Mouse (Mus musculus) mesoderm, embryonic 11.5 days (tissue): ENCODE results near the gene Prkag1.
"Not testable (repeated sequence)": the region's sequence is repeated elsewhere in the genome, so short reads cannot be mapped to it uniquely, and the experiment has no call there.

ENCODE experiments used
- DNase-seq: peaks from one replicate; pipeline ENCODE4 v3.0.0-alpha.2; 2012; ENCODE audit warnings: low read depth, low spot score

The Prkag1 gene

DNA sequence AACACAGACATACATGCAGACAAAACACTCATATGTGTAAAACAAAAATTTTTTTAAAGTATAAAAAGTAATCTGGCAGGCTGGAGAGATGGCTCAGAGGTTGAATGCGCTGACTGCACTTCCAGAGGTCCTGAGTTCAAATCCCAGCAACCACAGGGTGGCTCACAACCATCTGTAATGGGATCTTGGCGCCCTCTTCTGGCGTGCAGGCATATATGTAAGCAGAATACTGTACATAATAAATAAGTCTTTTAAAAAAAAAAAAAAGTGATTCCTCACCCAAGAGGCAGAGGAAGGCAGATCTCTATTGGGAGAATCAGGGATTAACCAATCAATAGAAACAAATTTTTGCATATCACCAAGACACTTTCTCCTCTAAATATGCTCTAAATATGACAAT, 7.9 kb downstream of the Prkag1 start:
- DNase-seq = no peak

DNA sequence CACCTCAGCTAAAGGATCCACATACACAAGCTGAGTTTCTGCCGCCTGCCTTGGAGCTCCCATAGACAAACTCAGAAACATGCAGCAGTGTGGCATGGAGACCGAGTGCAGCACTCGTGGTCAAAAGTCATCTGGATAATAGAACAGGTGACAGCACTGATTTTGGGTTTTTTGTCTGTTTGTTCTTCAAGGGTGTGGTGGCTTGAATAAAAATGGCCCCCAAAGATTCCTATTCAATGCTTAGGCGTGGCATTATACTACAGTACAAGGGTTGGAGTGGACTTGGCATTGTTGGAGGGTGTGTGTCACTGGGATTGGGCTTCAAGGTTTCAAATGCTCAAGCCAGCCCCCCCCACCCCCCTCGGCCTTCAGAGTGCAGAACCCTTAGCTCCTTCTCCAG, 9.2 kb downstream of the Prkag1 start:
- no peak for DNase-seq

DNA sequence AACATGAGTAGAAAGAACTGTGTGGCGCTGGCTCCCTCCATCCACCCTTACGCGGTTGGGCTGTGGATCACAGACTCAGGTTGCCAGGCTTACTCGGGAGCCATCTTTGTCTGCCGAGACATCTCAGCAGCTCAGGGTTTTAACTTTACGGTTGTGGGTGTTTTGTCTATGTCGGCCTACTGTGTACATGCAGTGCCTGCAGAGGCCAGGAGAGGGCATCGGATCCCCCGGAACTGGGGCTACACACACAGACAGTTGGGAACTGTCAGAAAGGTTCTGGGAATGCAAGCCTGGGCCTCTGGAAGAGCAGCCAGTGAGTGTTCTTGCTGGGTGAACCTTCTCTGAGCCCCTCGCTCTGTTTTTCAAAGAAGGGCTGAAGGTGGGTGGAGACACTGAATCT, 9.9 kb downstream of the Prkag1 start:
- DNase-seq = no peak

DNA sequence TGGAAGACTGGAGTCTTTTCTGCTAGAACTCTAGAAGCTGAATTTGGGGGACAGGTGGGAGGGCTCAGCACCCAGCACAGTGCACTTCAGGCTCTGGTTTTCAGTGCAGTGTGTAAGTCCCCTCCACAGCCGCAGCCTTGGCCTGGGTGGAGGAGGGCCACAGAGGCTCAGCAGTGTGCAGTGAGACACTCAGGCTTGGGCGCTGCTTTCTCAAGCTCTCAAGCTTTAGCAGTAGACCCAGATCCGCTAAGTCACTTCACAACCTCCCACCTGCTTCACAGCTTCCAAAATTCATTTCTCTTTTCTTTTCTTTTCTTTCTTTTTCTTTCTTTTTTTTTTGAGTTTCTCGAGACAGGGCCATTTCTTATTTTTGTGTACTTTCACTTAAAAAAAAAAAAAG, 10.4 kb downstream of the Prkag1 start:
- no peak for DNase-seq

DNA sequence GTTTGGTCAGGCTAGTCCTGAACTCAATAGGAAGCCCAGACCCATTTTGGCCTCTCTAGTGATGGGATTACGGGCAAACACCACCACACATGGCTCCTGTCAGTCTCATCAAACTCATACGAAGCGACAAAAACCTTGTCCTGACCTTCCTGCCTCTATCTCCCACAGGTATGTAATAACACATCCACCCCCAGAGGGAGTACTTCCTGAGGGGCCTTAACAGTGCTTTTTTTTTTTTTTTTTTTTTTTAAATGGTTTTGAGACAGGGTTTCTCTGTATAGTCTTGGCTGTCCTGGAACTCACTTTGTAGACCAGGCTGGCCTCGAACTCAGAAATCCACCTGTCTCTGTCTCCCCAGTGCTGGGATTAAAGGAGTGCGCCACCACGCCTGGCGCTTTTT, 13.2 kb downstream of the Prkag1 start:
- no peak for DNase-seq

DNA sequence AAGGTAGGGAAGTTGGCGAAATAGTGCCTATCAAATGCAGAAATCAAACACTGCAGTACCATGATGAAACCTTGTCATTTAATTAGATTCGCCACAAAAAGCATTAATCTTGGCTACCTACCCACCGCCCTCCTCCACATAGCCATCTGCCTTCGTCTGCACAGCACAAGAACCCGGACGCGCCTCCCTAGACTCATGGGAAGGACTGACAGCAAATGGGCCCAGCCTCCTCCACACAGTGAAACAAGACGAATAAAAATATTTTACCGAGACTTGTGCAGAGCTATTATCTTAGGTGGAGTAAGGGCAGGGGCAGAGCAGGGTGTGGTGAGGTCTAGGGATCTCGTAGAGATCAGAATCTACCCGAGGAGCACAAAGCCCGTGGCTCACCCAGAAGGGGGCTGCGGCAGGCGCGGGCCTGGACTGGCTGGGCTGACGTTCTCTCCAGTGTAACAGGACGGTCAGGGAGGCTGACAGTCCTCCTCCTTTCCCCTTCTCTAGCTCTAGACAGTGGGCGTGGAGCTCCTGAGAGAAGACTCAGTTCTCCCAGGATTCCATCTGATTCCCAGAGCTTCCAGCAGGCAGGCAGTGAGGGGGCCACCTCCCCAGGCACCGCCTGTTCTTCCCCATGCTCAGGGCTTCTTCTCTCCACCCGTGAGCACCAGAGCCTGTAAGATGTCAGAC, 18.4 kb downstream of the Prkag1 start:
- no peak for DNase-seq

DNA sequence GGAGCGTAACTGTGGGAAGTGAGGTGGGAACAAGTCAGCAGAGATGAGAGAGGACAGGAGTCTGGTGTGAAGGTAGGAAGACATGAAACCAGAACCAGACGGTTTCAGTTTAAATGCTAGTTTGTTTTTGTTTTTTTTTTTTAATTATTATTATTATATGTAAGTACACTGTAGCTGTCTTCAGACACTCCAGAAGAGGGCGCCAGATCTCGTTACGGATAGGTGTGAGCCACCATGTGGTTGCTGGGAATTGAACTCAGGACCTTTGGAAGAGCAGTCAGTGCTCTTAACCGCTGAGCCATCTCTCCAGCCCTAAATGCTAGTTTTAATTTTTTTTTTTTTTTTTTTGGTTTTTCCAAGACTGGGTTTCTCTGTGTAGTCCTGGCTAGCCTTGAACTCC, 21.1 kb downstream of the Prkag1 start:
- DNase-seq = not testable (repeated sequence)

DNA sequence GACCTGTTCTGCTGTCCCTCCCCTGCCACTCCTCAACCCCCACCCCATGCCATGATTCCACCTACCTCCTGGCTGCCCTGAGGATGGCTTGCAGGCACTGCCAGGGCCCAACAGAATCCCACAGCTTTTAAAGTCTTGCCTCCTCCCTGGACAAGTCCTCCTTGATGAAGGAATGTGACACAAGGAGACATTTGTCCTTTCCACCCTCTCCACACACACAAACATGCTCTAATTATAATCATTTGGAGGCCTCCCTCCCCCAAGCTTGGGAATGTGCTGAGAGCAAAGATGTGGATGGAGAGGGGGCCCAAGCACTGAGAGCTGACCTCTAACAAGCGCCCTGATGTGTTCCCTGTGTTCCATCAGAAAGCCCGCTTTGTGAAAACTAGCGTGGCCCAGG, 21.9 kb downstream of the Prkag1 start, which contains the start of gene Ddn:
TSS of gene Ddn (minus strand) at position 101 of the 400 bp plus-strand sequence.
- DNase-seq = no peak

DNA sequence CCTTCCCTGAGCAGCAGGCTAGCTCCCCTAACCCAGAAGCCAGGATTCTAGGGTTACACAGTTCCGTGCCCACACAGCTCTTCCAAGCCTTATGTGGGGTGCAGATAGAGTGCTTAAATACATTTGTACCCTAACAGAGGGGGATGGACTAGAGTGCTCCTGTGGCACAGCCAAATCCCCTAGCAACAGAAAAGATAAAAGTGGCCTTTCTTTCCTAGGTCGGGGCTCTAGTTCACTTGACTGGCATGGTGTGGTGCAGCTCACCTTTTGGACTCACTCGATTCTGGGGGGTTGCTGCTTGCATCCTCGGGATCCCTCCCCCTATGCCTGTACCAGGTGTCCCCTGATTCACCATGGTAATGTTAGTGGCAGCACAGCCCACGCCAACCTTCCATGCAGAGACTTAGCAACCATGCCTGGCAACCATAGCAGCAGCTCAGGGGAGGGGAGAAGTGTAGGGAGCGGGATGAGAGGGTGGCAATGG, 22.6 kb downstream of the Prkag1 start:
- DNase-seq = no peak

DNA sequence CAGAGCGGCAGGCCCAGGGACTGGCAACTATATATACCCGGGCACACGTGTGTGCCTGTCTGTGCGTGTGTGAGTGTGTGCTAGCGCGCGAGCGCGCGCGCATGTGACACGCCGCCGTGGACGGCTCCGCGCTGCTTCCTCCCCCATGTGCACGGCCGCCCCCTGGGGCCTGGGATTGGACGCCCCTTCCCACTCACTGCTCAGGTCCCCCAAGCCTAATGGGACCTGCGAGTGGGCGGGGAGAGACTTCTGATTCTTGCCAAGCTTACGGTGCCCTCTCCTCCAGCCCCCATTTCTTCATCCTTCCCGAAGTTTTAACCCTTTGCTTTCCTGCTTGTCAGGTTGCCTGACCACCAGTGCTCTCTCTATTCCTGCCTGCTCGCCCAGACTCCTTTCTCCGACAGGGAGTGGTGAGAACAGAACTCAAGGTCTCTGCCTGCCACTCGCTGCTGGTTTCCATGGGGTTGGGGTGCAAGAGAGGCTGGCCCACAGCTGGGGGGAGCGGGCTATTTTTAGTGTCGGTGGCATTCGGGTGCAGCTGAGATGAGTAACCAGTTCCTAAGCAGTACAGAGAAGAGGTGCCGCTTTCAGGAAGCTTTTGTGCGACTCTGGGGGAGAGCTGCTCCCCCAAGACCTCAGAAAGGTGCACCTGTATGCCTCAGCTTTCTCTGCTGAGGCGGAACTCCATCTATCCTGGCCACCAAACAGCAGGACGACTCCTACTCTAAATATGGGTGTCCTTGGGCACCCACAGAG, 23.2 kb downstream of the Prkag1 start:
- DNase-seq = no peak

DNA sequence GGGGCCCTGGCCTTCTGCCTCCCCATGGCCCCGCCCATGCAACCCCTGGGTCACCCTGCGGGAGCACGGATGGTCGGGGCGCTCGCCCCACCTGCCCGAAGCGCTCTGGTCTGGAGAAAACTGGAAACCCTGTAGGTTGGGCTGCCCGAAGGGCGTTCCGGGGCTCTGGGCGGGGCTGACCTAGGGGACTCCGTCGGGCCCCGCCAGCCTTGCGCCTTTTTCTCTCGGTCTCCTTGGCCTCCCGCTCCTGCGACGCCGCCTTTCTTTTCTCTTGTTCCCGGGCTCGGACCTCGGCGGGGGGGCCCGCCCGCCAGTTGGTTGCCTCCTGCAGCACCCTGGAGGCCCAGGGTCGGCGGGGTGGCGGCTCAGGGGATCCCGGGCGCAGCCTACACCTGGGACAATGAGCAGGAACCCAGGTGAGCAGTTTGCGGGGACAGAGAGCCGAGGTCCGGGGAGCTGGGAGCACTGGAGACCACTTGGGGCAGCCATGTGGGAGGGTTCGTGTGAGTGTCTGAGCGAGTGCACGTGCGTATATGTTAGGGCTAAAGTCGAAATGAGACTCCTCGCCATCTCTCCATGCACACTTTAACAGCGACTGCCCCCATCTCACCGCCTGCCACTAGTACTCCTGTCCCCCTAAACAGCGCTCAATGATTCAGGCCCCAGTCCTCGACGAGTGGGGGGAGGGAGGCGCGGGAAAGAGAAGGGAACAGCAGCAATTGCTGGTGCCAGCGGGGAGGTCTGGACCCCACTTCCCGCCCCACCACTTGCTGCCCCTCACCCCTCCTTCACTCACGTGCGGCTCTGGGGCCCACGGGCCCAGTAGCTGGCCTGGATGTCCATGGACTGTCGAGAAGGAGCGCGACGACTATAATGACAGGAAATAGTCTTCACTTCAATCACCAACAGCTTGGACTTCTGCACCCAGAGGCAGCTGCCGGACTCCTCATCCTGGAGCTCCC, 24.2 kb downstream of the Prkag1 start:
- no peak for DNase-seq

DNA sequence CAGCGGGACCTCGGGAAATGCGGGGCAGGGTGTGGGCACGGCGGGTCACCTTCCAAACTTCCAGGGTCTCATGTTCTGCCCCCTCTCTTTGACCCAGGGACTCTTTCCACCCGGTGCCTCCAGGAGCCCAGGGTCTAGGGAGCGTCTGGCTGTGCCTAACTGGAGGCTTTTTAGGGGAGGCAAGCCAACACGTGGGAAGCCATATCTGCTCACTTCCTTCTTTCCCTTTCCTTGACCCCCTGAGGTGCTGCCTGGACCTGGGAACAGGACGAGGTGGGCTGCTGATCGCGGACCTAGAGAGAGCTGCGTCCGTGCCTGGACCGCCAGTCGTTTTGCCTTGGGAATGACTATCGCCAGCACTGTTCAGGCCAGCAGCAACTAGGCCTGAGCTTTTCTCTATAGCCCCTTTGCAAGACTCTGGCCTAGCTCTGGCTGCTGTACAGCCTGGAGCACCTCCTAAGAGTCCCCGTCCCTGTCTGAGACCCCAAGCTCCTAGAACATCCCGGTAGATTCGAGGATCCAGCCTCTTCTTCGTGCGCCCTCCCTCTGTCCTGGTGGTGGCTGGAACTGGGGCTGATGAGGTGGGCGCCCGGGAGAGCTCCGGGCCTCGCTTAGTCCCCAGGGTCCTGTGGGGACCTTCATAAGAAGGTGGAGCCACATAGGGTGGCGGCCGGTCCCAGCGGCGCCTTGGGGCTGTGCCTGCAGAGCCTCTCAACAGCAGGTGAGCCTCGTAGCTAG, 25.1 kb downstream of the Prkag1 start:
- no peak for DNase-seq

DNA sequence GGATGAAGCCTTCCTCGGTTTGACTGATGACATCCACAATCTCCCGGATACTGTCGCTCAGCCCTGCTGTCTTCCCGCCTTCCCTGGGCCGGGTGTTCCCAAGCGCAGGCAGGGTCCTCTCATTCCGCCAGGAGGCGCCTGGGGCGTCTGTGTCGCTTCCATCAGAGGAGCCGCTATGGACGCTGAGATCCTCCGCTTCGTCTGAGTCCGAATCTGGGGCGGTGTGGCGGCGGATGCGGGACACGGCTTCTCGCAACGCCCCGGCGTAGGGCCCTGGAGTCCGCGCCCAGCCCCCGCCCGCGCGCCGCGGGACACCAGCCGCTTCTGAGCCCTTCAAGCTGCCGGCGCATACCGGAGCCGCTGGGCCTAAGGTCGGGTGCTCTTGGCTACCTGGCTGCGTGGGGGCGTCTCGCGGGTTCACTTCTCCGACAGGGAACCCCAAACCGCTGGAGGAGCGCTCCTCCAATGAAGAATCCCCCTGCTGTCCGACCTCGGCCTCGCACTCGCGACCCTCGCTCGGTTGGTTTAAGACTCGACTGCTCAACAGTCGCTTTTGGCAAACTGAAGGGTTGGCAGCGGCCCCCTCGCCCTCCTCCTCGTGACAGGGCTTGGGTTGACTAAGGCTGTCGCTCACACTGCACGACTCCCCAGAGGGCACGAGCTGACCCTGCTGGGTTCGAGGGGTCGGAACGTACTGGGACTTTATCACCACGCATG, 25.8 kb downstream of the Prkag1 start:
- DNase-seq = peak; percentile 76

DNA sequence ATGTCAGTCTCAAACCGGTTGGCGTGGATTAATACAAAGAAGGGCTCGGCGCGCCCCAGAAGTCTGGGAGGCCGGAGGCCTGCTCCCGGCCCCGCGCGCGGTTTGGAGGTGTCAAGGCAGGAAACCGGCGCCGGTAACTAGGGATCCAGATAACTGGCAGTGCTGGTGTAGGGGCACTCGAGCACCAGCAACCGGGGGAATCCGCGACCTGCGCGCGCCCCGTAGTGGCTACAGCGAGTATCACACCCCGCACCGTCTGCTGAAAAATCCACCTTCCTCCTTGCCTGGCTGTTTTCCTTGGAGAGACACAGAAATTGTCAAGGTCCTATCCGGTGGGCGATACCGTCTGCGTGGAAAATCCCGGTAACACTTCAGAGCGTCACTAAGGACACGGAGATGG, 27.3 kb downstream of the Prkag1 start:
- peak; percentile 79 for DNase-seq

DNA sequence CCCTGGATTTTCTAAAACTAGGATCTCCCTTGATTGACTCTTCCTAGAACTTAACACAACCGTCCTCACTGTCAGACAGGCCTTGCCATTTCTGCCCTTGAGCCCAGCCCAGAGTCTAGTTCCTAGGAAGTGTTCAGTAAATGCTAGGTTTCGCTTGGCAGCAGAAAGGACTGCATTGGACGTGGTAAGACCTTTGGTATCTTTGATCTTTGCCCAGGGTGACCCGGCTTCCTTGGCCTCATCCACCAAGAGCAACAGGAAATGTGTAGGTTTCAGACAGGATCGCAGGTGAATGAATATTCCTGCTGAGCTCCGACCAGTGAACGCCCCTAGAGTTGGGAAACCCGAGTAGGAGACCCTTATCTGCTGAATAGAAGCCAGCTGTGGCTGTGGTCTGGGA, 28.4 kb downstream of the Prkag1 start:
- DNase-seq = no peak

DNA sequence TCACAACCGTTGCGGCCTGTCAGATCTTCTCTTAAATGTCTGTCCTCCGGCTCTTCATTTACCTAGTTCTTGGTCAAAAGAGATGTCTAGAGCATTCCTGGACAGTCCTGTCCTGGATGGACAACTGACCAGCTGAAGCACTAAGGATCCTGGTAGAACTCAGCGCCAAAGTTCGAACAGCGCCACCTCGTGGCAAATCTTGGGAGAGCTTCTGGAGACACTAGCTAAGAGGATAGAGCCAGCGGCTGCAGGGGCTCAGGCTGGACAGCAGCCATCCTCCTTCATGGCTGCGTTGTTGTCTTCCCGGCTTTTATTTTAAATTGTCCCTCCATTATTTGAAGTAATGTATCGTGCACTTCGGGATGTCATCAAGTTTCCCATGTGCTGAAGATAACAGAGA, 31.9 kb downstream of the Prkag1 start:
- peak; percentile 92 for DNase-seq

DNA sequence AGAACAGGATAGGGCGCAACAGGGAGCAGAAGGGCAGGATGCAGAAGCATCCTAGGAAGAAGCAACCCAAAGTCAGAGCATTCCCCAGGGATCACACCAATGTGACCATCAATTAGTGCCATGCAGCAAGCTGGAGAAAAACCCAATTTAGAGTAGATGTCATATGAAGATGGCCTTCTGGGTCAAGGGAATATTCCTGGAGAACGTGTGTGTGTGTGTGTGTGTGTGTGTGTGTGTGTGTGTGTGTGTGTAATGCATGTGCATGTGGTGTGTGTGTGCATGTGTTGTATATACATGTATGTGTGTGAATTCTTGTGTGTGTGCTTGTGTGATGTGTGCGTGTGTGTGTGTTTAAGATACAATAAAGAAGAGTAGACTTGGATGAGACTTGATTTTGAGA, 32.4 kb downstream of the Prkag1 start:
- no peak for DNase-seq

DNA sequence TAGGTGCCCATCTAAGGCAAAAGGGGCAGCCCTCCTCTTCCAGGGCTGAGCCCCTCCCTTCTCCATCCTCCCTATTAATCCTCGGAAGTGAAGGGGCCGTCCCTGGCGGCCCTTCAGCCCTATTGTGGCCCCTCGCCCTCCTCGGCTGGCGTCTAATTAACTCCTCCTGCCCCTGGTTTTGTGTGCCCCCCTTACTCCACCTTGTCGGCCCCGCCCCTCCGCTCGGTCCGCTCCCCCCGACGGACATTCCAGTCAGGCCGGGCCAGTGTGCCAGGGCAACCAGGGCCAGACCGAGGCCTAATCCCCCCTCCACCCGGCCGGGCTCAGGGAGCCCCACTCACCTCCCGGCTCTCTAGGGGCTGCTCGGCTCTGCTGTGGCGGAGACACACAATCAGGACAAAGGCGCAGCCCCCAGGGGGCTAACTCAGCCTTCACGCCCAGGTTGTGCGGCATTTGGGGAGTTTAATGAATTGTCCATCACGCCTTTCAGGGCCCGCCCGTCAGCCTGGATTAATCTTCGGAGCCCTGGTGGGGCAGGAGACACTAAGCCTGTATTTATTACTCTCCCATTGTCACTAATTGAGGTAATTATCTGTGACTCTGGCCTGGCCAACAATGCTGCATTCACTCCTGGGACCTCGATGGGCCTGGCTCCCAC, 33.4 kb downstream of the Prkag1 start:
- DNase-seq = peak; percentile 89

DNA sequence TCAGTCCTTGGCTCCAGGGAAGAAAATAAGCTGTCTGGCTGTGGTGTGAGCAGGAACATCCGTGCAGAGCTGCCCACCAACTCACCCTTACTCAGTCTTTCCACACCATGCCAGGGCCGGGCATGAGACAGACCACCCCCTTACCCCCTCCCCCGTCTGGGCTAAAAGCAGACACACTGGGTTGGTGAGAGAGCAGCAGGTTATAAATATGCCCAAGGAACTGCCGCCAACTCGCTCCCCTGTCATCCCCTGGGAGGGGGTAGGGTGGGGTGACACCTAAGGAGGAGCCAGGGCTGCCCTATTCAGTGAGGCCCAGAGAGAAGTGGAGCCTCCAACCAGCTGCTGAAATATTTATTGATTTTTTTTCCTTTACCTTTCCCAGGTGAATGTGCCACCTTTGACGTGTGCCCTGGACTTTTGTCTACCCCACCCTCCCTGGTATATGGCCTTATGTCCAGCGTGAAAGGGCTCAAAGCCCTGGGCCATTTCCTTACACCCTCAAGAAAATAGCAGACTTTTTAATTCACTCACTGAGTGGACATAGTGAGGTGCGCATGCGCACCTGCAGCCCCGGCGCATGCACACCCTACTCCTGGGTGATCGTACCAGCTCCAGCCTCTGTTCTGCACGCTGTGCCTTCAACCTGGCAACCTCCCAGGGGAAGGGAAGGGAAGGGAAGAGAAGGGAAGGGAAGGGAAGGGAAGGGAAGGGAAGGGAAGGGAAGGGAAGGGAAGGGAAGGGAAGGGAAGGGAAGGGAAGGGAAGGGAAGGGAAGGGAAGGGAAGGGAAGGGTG, 34.3 kb downstream of the Prkag1 start:
- no peak for DNase-seq
